Mouse (Mus musculus): ENCODE measurements at regions not wholly inside any gene's neighbourhood (a gene's known extent, or its start where the extent isn't known, plus 50 kb on each side); places are given as distances from the start of the nearest gene placed in this dataset.

DNA sequence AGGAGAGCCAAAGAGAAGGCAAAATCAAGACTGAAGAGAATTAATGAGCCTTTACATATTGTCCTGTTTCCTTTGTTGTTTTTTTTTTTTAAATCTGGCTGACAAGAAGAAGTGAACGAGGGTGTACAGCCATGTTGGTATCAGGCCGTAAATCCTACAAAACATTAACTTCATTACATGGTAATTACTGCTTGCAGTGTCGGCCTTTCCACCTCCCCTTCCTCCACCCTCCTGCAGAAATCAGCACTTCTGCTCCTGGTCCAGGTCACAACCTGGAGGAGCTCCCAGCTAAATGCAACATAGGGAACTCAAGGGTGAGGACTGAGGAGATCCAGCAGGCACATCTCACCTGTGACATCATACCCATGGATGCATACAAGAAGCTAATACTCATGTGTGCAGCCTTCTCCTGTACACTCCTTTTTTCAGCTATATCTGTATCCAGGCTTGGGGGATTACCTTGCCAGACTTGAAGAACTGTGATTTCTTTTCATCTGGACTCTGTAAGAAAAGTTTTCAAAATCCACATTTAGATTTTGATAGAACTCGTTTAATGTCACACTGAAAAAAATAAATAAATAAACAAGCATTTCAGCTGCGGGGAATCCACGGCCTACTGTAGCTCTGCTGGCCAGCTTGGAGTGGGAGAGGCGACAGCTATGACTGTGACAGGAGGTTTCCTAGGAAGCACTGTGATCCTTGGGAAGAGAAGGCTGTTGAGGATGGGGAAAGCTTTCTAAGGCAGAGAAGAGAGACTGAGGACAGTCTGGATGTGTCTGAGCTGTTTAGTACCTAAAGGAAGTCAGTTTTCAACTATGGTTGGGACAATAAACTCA lies 247.2 kb upstream of the Irx1 start:
- no peak for TF ChIP-seq CTCF (IDR thresholded peaks at IDR 0.05; ENCODE audit: insufficient read depth, low read length)
- TF ChIP-seq POLR2A (IDR thresholded peaks at IDR 0.05; ENCODE audit: borderline replicate concordance, extremely low read depth, low read depth, low read length): no peak
